Mouse (Mus musculus): Measurements from ENCODE around the gene Qars. TPM values are rescaled to one million over a fixed set of nuclear protein-coding genes. Genes with fewer than 3 reads are reported as not detected.

Gene Qars
- polyA plus RNA-seq, 1 experiment = 263 TPM

- Histone ChIP-seq H3K27ac (ENCODE audit: insufficient read depth, low read length) (no peak overlapping the region), H3K4me3 (ENCODE audit: insufficient read depth, low read length) (no peak overlapping the region), H3K4me1 (ENCODE audit: control insufficient read depth, insufficient read depth, low read length) (peaks cover 4% of the 10 kb centered on the region; the same call in 1 of the 2 replicates)
- TF ChIP-seq POLR2A (IDR thresholded peaks at IDR 0.05; ENCODE audit: low read depth, low read length) (no peak), CTCF (IDR thresholded peaks at IDR 0.05; ENCODE audit: borderline replicate concordance, insufficient read depth, low read length) (no peak)
These were observed 56.2 kb downstream of the Qars start for GRCm38 (mm10) chr9:108563671-108564070.

GRCm38 (mm10) chr9:108564131-108564530, 56.6 kb downstream of the Qars start:
- no peak for TF ChIP-seq CTCF (IDR thresholded peaks at IDR 0.05; ENCODE audit: borderline replicate concordance, insufficient read depth, low read length)
- TF ChIP-seq POLR2A (IDR thresholded peaks at IDR 0.05; ENCODE audit: low read depth, low read length) = no peak
- Histone ChIP-seq H3K4me1 (ENCODE audit: control insufficient read depth, insufficient read depth, low read length) (peaks cover 4% of the 10 kb centered on the region; the same call in 1 of the 2 replicates), H3K4me3 (ENCODE audit: insufficient read depth, low read length) (no peak overlapping the region), H3K27ac (ENCODE audit: insufficient read depth, low read length) (no peak overlapping the region)

Other genes starting within 250 kb of the Qars start
- gene Dag1, start 243.7 kb upstream of the Qars start, polyA plus RNA-seq (2011; ENCODE audit: insufficient read length, low read depth, missing spikeins) = 102 and 109 TPM in 2 replicates
- 36.5 and 49.6 TPM in 2 replicates for gene Nicn1, start 217.3 kb upstream of the Qars start, polyA plus RNA-seq (2011; ENCODE audit: insufficient read length, low read depth, missing spikeins)
- gene Amt, start 210.9 kb upstream of the Qars start, polyA plus RNA-seq (2011; ENCODE audit: insufficient read length, low read depth, missing spikeins) = 2.6 and 3.7 TPM in 2 replicates
- 575 and 590 TPM in 2 replicates for gene Rhoa, start 201.6 kb upstream of the Qars start, polyA plus RNA-seq (2011; ENCODE audit: insufficient read length, low read depth, missing spikeins)
- 22.9 and 24.5 TPM in 2 replicates for gene Tcta, start 201.5 kb upstream of the Qars start, polyA plus RNA-seq (2011; ENCODE audit: insufficient read length, low read depth, missing spikeins)
- gene Gpx1, start 168.8 kb upstream of the Qars start, polyA plus RNA-seq (2011; ENCODE audit: insufficient read length, low read depth, missing spikeins) = 328 and 399 TPM in 2 replicates
- gene Usp4, start 159.9 kb upstream of the Qars start, polyA plus RNA-seq (2011; ENCODE audit: insufficient read length, low read depth, missing spikeins) = 93.4 and 102 TPM in 2 replicates
- gene 1700102P08Rik, start 114.9 kb upstream of the Qars start, polyA plus RNA-seq (2011; ENCODE audit: insufficient read length, low read depth, missing spikeins) = 0.63 TPM in 1 of 2 replicates, not detected in the other
- 0.22 TPM in 1 of 2 replicates, not detected in the other for gene Ccdc36, start 79.2 kb upstream of the Qars start, polyA plus RNA-seq (2011; ENCODE audit: insufficient read length, low read depth, missing spikeins)
- gene BC048562, start 71.2 kb upstream of the Qars start, polyA plus RNA-seq (2011; ENCODE audit: insufficient read length, low read depth, missing spikeins) = not detected in 2 replicates
- gene Ccdc71, start 47.2 kb upstream of the Qars start, polyA plus RNA-seq (2011; ENCODE audit: insufficient read length, low read depth, missing spikeins) = 18.3 and 19.8 TPM in 2 replicates
- 6.5 and 8.3 TPM in 2 replicates for gene Klhdc8b, start 46.1 kb upstream of the Qars start, polyA plus RNA-seq (2011; ENCODE audit: insufficient read length, low read depth, missing spikeins)
- gene Lamb2, start 28.0 kb upstream of the Qars start, polyA plus RNA-seq (2011; ENCODE audit: insufficient read length, low read depth, missing spikeins) = 118 and 152 TPM in 2 replicates
- 77.0 and 80.7 TPM in 2 replicates for gene Usp19, start 17.1 kb upstream of the Qars start, polyA plus RNA-seq (2011; ENCODE audit: insufficient read length, low read depth, missing spikeins)
- gene Qrich1, start 9.1 kb downstream of the Qars start, polyA plus RNA-seq (2011; ENCODE audit: insufficient read length, low read depth, missing spikeins) = 113 and 133 TPM in 2 replicates
- 176 and 180 TPM in 2 replicates for gene Impdh2, start 52.6 kb downstream of the Qars start, polyA plus RNA-seq (2011; ENCODE audit: insufficient read length, low read depth, missing spikeins)
- 19.5 and 25.5 TPM in 2 replicates for gene Ndufaf3, start 59.7 kb downstream of the Qars start, polyA plus RNA-seq (2011; ENCODE audit: insufficient read length, low read depth, missing spikeins)
- 29.2 and 38.2 TPM in 2 replicates for gene Dalrd3, start 62.2 kb downstream of the Qars start, polyA plus RNA-seq (2011; ENCODE audit: insufficient read length, low read depth, missing spikeins)
- 40.4 and 42.8 TPM in 2 replicates for gene Wdr6, start 71.0 kb downstream of the Qars start, polyA plus RNA-seq (2011; ENCODE audit: insufficient read length, low read depth, missing spikeins)
- 3.4 and 4.8 TPM in 2 replicates for gene P4htm, start 90.0 kb downstream of the Qars start, polyA plus RNA-seq (2011; ENCODE audit: insufficient read length, low read depth, missing spikeins)
- 65.9 and 73.9 TPM in 2 replicates for gene Arih2, start 141.7 kb downstream of the Qars start, polyA plus RNA-seq (2011; ENCODE audit: insufficient read length, low read depth, missing spikeins)
- 35.0 and 36.6 TPM in 2 replicates for gene Slc25a20, start 154.4 kb downstream of the Qars start, polyA plus RNA-seq (2011; ENCODE audit: insufficient read length, low read depth, missing spikeins)
- gene Prkar2a, start 181.6 kb downstream of the Qars start, polyA plus RNA-seq (2011; ENCODE audit: insufficient read length, low read depth, missing spikeins) = 61.9 and 78.8 TPM in 2 replicates

All from embryonic fibroblast, embryonic 13.5 days (primary cell).